Mouse (Mus musculus) macrophage (primary cell): ENCODE measurements around the gene Vmn1r6. TPM values are rescaled to one million over a fixed set of nuclear protein-coding genes. Genes with fewer than 3 reads are reported as not detected.
"Not testable (repeated sequence)": the region's sequence is repeated elsewhere in the genome, so short reads cannot be mapped to it uniquely, and the experiment has no call there.

ENCODE experiments used
- H3K27ac ChIP-seq: fragments of 350-480 bp; formaldehyde crosslinking; 2 replicates; pipeline ENCODE4 v1.9.0; 2021
- H3K36me3 ChIP-seq: fragments of 350-480 bp; formaldehyde crosslinking; 2 replicates; pipeline ENCODE4 v1.9.0; 2021; ENCODE audit errors: inconsistent target
- H3K4me3 ChIP-seq: fragments of 350-480 bp; formaldehyde crosslinking; 2 replicates; pipeline ENCODE4 v1.9.0; 2021; ENCODE audit errors: inconsistent target
- H3K79me2 ChIP-seq: fragments of 350-480 bp; formaldehyde crosslinking; 2 replicates; pipeline ENCODE4 v1.9.0; 2021; ENCODE audit errors: inconsistent target
- WGBS: methylation state at CpG from one replicate; pipeline ENCODE4 v1.1.7; 2026; ENCODE audit warnings: inconsistent platforms; ENCODE audit not compliant: missing documents; 5-methylcytosine and 5-hydroxymethylcytosine counted together
- polyA plus RNA-seq: library from polyadenylated mRNA; stranded (reverse); fragments of 250-400 nt; gene quantifications from 3 replicates; pipeline ENCODE4 v1.2.4, GENCODE M21; 2018; ENCODE audit warnings: inconsistent platforms
- total RNA-seq, 78 experiments: library from RNA; depleted of rRNA; stranded (reverse); fragments of 250-400 nt; gene quantifications; 1 replicate in 9 of 78; 2 replicates in 24 of 78; 3 replicates in 43 of 78; 4 replicates in 2 of 78; pipeline ENCODE4 v1.2.4; 2018; ENCODE audit warnings: inconsistent platforms in 56 of 78

Vmn1r6 gene
- total RNA-seq (2018; cell fraction: chromatin; rRNA removed) = under 1 TPM in 1 of 26 experiments, not detected in 25; 0.08 TPM
- total RNA-seq (2018; cell fraction: cytosol; rRNA removed) = not detected
- total RNA-seq (2018; cell fraction: nucleus; rRNA removed) = under 1 TPM in 1 of 26 experiments, not detected in 25; 0.06 TPM
- polyA plus RNA-seq = not detected in 3 replicates

DNA sequence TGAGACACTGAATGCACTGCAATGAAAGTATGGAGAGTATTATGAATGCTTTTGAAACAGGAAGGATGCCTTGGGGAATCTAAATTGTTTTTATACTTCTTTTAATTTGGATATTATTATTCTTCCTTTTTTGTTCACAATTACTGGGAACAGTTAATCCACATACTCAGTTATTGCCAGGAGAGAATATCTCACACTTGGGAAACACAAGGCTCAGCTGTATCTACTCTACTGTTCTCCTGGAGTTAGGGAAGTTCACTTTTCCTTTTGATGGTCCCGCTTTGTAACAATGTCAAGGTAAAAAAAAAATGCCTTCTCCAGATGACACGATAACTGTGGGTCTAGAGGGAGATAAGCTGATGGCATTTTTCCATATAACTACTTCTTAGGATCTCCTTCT is at the start of gene Vmn1r6:
TSS of gene Vmn1r6 (plus strand) at position 301 of the 400 bp plus-strand sequence.
- Histone ChIP-seq H3K27ac (no peak within 1 kb of the TSS), H3K4me3 (no peak within 1 kb of the TSS), H3K36me3 (no peaks in the 10 kb centered on the region), H3K79me2 (no peaks in the 10 kb centered on the region)
- 88% methylated on average over 2 of the region's 2 CpGs for WGBS

DNA sequence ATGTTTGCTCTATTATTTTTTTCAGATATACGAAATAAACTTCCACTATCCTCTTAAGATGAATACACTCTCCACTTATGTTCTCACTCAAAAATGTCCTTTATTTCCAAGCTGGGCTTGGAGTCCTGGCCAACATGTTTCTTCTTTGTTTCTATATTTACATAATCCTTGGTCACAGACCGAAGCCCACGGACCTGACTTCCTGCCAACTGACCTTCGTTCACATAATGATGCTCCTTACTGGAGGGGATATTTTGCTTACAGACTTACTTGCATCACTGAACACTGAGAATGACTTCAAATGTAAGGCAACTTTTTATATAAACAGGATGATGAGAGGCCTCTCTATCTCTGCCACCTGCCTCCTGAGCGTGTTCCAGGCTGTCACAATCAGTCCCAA is 40.6 kb upstream of the Vmn1r6 start:
- Histone ChIP-seq H3K36me3 (no peaks in the 10 kb centered on the region), H3K27ac (no peak overlapping the region), H3K4me3 (no peak overlapping the region), H3K79me2 (no peaks in the 10 kb centered on the region)
- 86% methylated on average over 5 of the region's 5 CpGs for WGBS

DNA sequence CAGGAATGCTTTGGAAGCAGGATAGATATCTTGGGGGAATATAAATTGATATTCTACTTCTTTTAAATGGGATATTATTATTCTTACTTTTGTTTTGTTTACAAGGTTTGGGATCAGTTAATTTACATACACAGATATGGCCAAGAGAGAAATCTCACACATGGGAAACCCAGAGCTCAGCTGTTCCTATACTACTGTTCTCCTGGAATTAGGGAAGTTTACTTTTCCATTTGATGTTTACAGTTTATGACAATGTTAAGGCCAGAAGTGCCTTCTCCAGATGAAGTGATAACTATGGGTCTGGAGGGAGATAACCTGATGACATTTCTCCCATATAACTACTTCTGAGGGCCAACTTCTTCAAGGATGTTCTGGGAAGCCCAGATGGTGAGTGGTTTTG is 27.1 kb upstream of the Vmn1r6 start, which contains the start of gene Vmn1r5:
TSS of gene Vmn1r5 (plus strand) at position 301 of the 400 bp plus-strand sequence.
- H3K4me3 ChIP-seq = no peak within 1 kb of the TSS
- H3K79me2 ChIP-seq = no peaks in the 10 kb centered on the region
- H3K27ac ChIP-seq = no peak within 1 kb of the TSS
- H3K36me3 ChIP-seq = no peaks in the 10 kb centered on the region

GRCm38 (mm10) chr6:57025224-57025623 is 28.2 kb downstream of the Vmn1r6 start, which contains the start of gene Vmn1r7:
TSS of gene Vmn1r7 (minus strand) at chr6:57025324.
- not testable (repeated sequence) for H3K79me2 ChIP-seq, H3K36me3 ChIP-seq, H3K4me3 ChIP-seq, H3K27ac ChIP-seq
- 88% methylated on average over 1 of the region's 2 CpGs for WGBS

GRCm38 (mm10) chr6:57031984-57032383 is 34.9 kb downstream of the Vmn1r6 start, which contains the start of gene Vmn1r8:
TSS of gene Vmn1r8 (plus strand) at chr6:57032284.
- Histone ChIP-seq H3K79me2 (no peaks in the 10 kb centered on the region), H3K36me3 (no peaks in the 10 kb centered on the region), H3K4me3 (no peak within 1 kb of the TSS), H3K27ac (no peak within 1 kb of the TSS)

DNA sequence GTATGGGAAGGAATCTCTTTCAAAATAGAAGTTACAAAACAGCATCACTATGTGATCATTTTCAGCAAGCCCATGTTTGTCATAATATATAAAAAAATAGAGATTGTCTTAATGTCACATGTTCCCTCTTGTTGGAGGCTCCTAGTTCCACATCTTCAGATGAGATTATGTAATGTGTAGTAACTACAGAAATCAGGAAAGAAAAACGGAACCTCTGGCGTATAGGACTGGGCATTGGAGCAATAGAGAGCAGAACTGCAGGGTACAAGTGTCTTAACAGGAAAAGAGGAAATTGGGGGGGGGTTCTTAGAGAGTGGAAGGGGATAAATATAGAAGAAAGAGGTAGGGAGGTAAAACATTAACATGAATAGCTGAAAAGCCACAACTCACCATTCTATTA is 37.6 kb downstream of the Vmn1r6 start:
- no peak overlapping the region for H3K27ac ChIP-seq
- 33% methylated on average over 2 of the region's 2 CpGs for WGBS
- H3K79me2 ChIP-seq = no peaks in the 10 kb centered on the region
- H3K36me3 ChIP-seq = no peaks in the 10 kb centered on the region
- H3K4me3 ChIP-seq = no peak overlapping the region

Other genes starting within 250 kb of the Vmn1r6 start
- 21.0 to 33.2 TPM (median 27.7 TPM) in 3 replicates for gene Kbtbd2, start 199.4 kb upstream of the Vmn1r6 start, polyA plus RNA-seq
- 8.7 to 10.5 TPM (median 9.6 TPM) in 3 replicates for gene Fkbp9, start 165.2 kb upstream of the Vmn1r6 start, polyA plus RNA-seq
- gene Nt5c3, start 73.3 kb upstream of the Vmn1r6 start, polyA plus RNA-seq = 31.1 to 84.1 TPM (median 31.6 TPM) in 3 replicates
- gene Vmn1r4, start 73.2 kb upstream of the Vmn1r6 start, polyA plus RNA-seq = 0.09 to 0.11 TPM in 2 of 3 replicates, not detected in the other
- gene Vmn1r5, start 27.0 kb upstream of the Vmn1r6 start, polyA plus RNA-seq = not detected in 3 replicates
- not detected in 3 replicates for gene Vmn1r7, start 28.1 kb downstream of the Vmn1r6 start, polyA plus RNA-seq
- not detected in 3 replicates for gene Vmn1r8, start 35.0 kb downstream of the Vmn1r6 start, polyA plus RNA-seq
- gene Vmn1r9, start 69.5 kb downstream of the Vmn1r6 start, polyA plus RNA-seq = not detected in 3 replicates
- gene Vmn1r10, start 112.2 kb downstream of the Vmn1r6 start, polyA plus RNA-seq = not detected in 3 replicates
- gene Vmn1r11, start 136.2 kb downstream of the Vmn1r6 start, polyA plus RNA-seq = not detected in 3 replicates
- gene Vmn1r12, start 159.7 kb downstream of the Vmn1r6 start, polyA plus RNA-seq = not detected in 3 replicates
- not detected in 3 replicates for gene Vmn1r13, start 206.0 kb downstream of the Vmn1r6 start, polyA plus RNA-seq
- gene Vmn1r14, start 234.4 kb downstream of the Vmn1r6 start, polyA plus RNA-seq = not detected in 3 replicates